Comparison of ENCODE assay signal across 22 mouse cellular contexts in genomic region chr2:29372176-29372575, GRCm38 (mm10). TPM values are rescaled to one million over a fixed set of nuclear protein-coding genes. Genes with fewer than 3 reads are reported as not detected.
A peak's percentile ranks its signal among the peaks of the same experiment; 100 is the strongest.
DNase-seq lines count a peak whose midpoint lies in the region; ATAC-seq lines count a peak whose summit lies in the region.
"Had no signal": no experiment of that assay in that cellular context is flagged by ENCODE, and none has a peak within 500 bp of the region (broad histone marks: within the 10 kb centered on the region; RNA-seq: fewer than 3 reads in every experiment).

No protein-coding gene starts in this region.

- no peak for ATAC-seq in hindbrain, embryonic 14.5 days (ENCODE audit: low FRiP score)
- ATAC-seq: activated CD4-positive, CD25-positive, alpha-beta regulatory T cell, adult 4 months; forebrain, embryonic 13.5 days; forebrain, embryonic 16.5 days had no signal

- no peak overlapping the region for H3K9ac ChIP-seq in hindbrain, embryonic 14.5 days
- H3K9ac ChIP-seq: forebrain, embryonic 13.5 days; heart, embryonic 13.5 days; hindbrain, embryonic 15.5 days had no signal

- no peaks in the 10 kb centered on the region for H3K9me3 ChIP-seq in hindbrain, embryonic 14.5 days (ENCODE audit: control insufficient read depth, low read length)
- H3K9me3 ChIP-seq: forebrain, embryonic 10.5 days; forebrain, embryonic 13.5 days; heart, embryonic 10.5 days; heart, embryonic 13.5 days; hindbrain, embryonic 15.5 days had no signal

- 81% methylated on average over 5 of the region's 5 CpGs for WGBS in hindbrain, embryonic 14.5 days

- H3K4me2 ChIP-seq in hindbrain, embryonic 14.5 days (replicated peaks): no peak overlapping the region
- H3K4me2 ChIP-seq: forebrain, embryonic 13.5 days; heart, embryonic 13.5 days; hindbrain, embryonic 15.5 days had no signal

- DNase-seq in adrenal gland, adult 2 months: peak; percentile 20
- DNase-seq in adrenal gland, postnatal 25 days: no peak
- peak; percentile 2 to 11 for DNase-seq in kidney, postnatal 36 days
- DNase-seq in kidney, postnatal 4 days: no peak
- DNase-seq in ovary, adult 18-20 months (ENCODE audit: low spot score): peak; percentile 29
- no peak for DNase-seq in ovary, postnatal 10 days (ENCODE audit: low spot score)
- DNase-seq in hindbrain, embryonic 14.5 days (ENCODE audit: low spot score): no peak
- DNase-seq: cerebellum, adult 18-20 months; cerebellum, adult 9-10 months; cerebellum, postnatal 14 days; gastrocnemius, postnatal 10 days; gastrocnemius, postnatal 36 days; heart, adult 2 months; heart, postnatal 14 days; heart, postnatal 4 days had no signal

- no peak overlapping the region; the same call in 1 of the 2 replicates for H3K27ac ChIP-seq in hindbrain, embryonic 14.5 days
- H3K27ac ChIP-seq: forebrain, embryonic 10.5 days; forebrain, embryonic 13.5 days; heart, adult 2 months; heart, embryonic 10.5 days; heart, embryonic 13.5 days; hindbrain, embryonic 15.5 days had no signal

- no peaks in the 10 kb centered on the region for H3K4me1 ChIP-seq in hindbrain, embryonic 14.5 days (replicated peaks; ENCODE audit: control insufficient read depth, insufficient read depth, low read length)
- H3K4me1 ChIP-seq: heart, embryonic 10.5 days; heart, embryonic 13.5 days had no signal

- H3K4me3 ChIP-seq in hindbrain, embryonic 14.5 days (replicated peaks; ENCODE audit: low read length): no peak overlapping the region
- H3K4me3 ChIP-seq: forebrain, embryonic 10.5 days; forebrain, embryonic 13.5 days; heart, adult 2 months; heart, embryonic 10.5 days; heart, embryonic 13.5 days; hindbrain, embryonic 15.5 days had no signal

- no peaks in the 10 kb centered on the region for H3K27me3 ChIP-seq in hindbrain, embryonic 14.5 days (ENCODE audit: control insufficient read depth, insufficient read depth, low read length)
- H3K27me3 ChIP-seq: forebrain, embryonic 13.5 days; heart, embryonic 13.5 days; hindbrain, embryonic 15.5 days had no signal

- H3K36me3 ChIP-seq in hindbrain, embryonic 14.5 days (replicated peaks; ENCODE audit: control insufficient read depth, insufficient read depth): no peaks in the 10 kb centered on the region
- H3K36me3 ChIP-seq: forebrain, embryonic 10.5 days; heart, embryonic 10.5 days; hindbrain, embryonic 15.5 days had no signal

RNA-seq across cellular contexts. Expression of gene Med27, which starts 25.6 kb away (rescaled TPM):
- total RNA-seq in adrenal gland, adult 2 months (2021): 10 to 100 TPM; 25.8 to 28.1 TPM
- polyA plus RNA-seq in adrenal gland, adult 2 months (2012; rRNA removed): 54.7 and 63.0 TPM in 2 replicates
- 22.6 and 26.3 TPM in 2 replicates for total RNA-seq in adrenal gland, postnatal 25 days (2021)
- 68.0 and 71.9 TPM in 2 replicates for polyA plus RNA-seq in hindbrain, embryonic 14.5 days (2014; fragmentation: Nextera tagmentation; extraction: Ambion mirVana)

Comparison
In these comparisons a context has a peak if more than half of its experiments do, and no peak if none do; other contexts are left out.
1. DNase-seq: peak in adrenal gland, adult 2 months (single experiment), kidney, postnatal 36 days (2 of 2) and ovary, adult 18-20 months (single experiment); none in adrenal gland, postnatal 25 days (single experiment), kidney, postnatal 4 days (0 of 2), ovary, postnatal 10 days (single experiment) and hindbrain, embryonic 14.5 days (single experiment).